Mouse (Mus musculus) embryonic facial prominence, embryonic 13.5 days (tissue): ENCODE results near the gene Tbata. TPM values are rescaled to one million over a fixed set of nuclear protein-coding genes. Genes with fewer than 3 reads are reported as not detected.

Experiments used
- ATAC-seq: fragments of 200-750 bp; cut with Nextera tagmentation; 2 replicates; pipeline ENCODE4 v1.8.0; 2017; ENCODE audit warnings: low read depth; ENCODE audit not compliant: insufficient number of reproducible peaks, insufficient read depth, low FRiP score, low TSS enrichment
- H3K27ac ChIP-seq: fragments of 300-500 bp; sonication (generic); 2 replicates; pipeline ENCODE4 v1.5.1; 2015; ENCODE audit warnings: moderate library complexity, mild to moderate bottlenecking, inconsistent platforms
- H3K27me3 ChIP-seq: fragments of 300-500 bp; sonication (generic); 2 replicates; pipeline ENCODE4 v1.6.1; 2015; ENCODE audit warnings: mild to moderate bottlenecking, inconsistent platforms
- H3K36me3 ChIP-seq: fragments of 300-500 bp; sonication (generic); 2 replicates; pipeline ENCODE4 v1.6.1; 2015; ENCODE audit warnings: mild to moderate bottlenecking, inconsistent platforms
- H3K4me1 ChIP-seq: fragments of 300-500 bp; sonication (generic); 2 replicates; pipeline ENCODE4 v1.6.1; 2015; ENCODE audit warnings: inconsistent platforms
- H3K4me2 ChIP-seq: fragments of 300-500 bp; sonication (generic); 2 replicates; pipeline ENCODE4 v1.6.1; 2015; ENCODE audit warnings: moderate library complexity, mild to moderate bottlenecking, inconsistent platforms
- H3K4me3 ChIP-seq: fragments of 300-500 bp; sonication (generic); 2 replicates; pipeline ENCODE4 v1.5.1; 2015; ENCODE audit warnings: mild to moderate bottlenecking, inconsistent platforms
- H3K9ac ChIP-seq: fragments of 300-500 bp; sonication (generic); 2 replicates; pipeline ENCODE4 v1.6.1; 2015; ENCODE audit warnings: mild to moderate bottlenecking, inconsistent platforms
- H3K9me3 ChIP-seq: fragments of 300-500 bp; sonication (generic); 2 replicates; pipeline ENCODE4 v1.6.1; 2016; ENCODE audit warnings: inconsistent platforms
- WGBS: fragments of 180-500 bp; shearing (Covaris S2); methylation state at CpG from one replicate; pipeline ENCODE4 v1.1.7; 2015; ENCODE audit warnings: mixed read lengths; 5-methylcytosine and 5-hydroxymethylcytosine counted together
- polyA plus RNA-seq: library from polyadenylated mRNA; unstranded; fragments of >200 nt; fragmentation: Nextera tagmentation; extraction: Ambion mirVana; gene quantifications from 2 replicates; pipeline ENCODE4 v1.2.1, GENCODE M21; 2015

Gene Tbata
- polyA plus RNA-seq, 1 experiment from 2014 or later = not detected

DNA sequence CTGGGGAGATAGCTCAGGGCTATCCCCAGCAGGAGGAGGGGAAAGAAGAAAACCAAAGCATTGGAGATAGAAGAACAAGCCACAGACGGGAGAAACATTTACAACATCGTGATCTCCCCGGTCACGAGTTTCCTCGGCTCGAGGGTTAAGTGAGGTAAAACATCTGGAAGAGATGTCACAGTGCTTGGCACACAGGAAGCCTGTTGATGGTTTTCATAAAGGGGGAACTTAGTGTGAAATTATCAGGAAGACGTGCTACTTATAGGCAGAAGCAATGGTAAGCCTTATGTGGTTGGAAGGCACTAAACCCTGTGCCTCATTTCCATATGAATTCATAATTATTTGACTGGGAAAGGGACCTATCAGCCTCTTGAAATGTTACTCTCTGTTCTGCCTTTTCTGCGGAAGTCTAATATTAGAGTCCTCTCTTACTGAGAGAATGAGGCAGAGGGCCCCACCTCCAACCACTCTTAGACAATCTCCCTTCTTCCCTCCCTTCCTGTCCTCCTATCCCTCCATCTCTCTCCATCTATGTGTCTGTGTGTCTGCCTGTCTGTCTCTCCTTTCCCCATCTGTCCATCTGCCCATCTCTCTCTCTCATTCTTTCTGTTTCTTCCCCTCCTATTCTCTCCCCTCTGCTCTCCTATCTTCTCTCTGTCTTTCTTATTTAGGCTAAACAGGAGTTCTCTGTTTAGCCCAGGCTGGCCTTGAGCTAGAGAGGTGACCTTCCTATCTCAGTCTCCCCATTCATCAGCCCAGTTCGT, 4.2 kb upstream of the Tbata start:
- Histone ChIP-seq H3K36me3 (no peaks in the 10 kb centered on the region), H3K4me2 (no peak overlapping the region), H3K27ac (no peak overlapping the region), H3K9me3 (no peaks in the 10 kb centered on the region), H3K4me3 (no peak overlapping the region), H3K9ac (no peak overlapping the region), H3K4me1 (peaks cover 7% of the 10 kb centered on the region; the same call in 1 of the 2 replicates), H3K27me3 (peaks cover 10% of the 10 kb centered on the region)
- WGBS = 29% methylated on average over 9 of the region's 9 CpGs
- ATAC-seq = no peak

DNA sequence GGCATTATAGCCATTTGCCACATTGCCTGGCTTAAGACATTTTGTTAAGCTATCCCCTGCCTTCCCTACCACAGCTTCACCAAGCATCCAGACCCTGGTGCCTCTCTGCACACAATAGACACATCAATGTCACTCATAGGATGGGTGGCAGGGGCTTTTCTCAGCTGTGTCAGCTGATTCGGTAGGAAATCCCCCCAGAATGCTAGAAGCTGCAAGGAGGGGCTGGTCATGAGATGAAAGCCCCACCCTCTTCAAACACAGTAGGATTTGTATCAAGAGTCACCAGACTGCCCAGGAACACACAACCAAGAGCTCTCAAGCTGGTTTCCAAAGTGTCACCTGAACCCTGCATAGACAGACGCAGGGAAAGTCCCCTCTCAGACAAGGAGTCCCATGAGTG, 3.4 kb upstream of the Tbata start:
- Histone ChIP-seq H3K36me3 (no peaks in the 10 kb centered on the region), H3K27me3 (peaks cover 10% of the 10 kb centered on the region), H3K9ac (no peak overlapping the region), H3K9me3 (no peaks in the 10 kb centered on the region), H3K4me2 (no peak overlapping the region), H3K4me3 (no peak overlapping the region), H3K4me1 (peaks cover 7% of the 10 kb centered on the region; the same call in 1 of the 2 replicates), H3K27ac (no peak overlapping the region)
- 54% methylated on average over 2 of the region's 2 CpGs for WGBS
- no peak for ATAC-seq

DNA sequence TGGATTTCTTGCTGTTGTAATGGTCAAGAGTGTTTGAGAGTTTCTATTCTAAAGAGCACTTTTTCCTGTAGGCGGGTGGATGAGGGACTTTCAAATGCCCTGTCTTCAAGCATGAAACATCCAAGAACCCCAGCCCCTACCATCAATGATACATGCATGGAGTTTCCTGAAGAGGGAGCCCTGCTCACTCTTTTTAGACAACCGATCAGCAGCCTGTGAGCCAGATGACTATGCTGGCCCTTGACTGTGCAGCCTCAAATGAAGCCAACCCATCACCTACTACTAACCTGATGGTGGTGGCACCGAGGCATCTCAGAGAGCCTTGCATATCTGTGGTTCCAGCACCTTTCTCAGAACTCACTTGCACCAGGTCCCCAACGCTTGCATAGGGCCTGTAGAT, 742 bp downstream of the Tbata start:
- 74% methylated on average over 4 of the region's 4 CpGs for WGBS
- H3K4me2 ChIP-seq = no peak overlapping the region
- no peaks in the 10 kb centered on the region for H3K9me3 ChIP-seq
- peaks cover 26% of the 10 kb centered on the region for H3K27me3 ChIP-seq
- peaks cover 9% of the 10 kb centered on the region for H3K4me1 ChIP-seq
- H3K27ac ChIP-seq = no peak overlapping the region
- no peaks in the 10 kb centered on the region for H3K36me3 ChIP-seq
- ATAC-seq = no peak
- no peak overlapping the region for H3K9ac ChIP-seq
- H3K4me3 ChIP-seq = no peak overlapping the region

DNA sequence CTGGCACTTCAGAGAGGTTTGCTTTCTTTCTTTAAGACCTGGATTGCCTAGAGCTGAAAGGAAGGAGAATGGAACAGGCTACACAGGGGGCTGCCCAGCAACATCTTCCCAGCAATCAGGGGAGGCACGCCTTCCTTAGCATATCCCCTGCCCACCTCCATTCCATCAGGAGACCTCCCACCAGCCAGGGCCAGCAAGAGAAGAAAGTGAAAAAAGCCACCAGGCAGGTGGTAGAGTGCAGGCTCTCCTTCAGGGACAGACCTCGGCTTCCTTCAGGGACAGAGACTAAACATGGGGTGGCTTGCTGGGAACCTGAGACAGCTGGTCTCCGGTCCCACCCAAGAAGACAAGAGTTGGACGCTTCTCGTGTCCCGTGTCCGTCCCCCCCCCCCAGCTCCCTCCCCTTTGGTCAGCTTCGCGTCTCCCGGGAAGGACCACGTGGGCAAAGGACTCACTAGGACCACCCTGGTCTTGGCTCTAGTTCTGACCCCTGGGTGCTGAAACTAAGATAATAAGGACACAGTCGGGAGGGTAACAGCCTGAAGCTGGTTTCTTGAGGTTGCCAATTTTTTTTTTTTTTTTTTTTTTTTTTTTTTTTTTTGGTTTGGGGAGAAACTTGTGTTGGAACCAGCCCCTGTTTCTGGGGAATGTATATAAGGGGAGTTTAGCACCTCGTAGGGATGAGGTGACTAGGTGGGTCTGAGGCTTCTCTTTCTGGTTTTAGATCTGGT, 3.1 kb downstream of the Tbata start:
- 55% methylated on average over 13 of the region's 13 CpGs for WGBS
- ATAC-seq = no peak
- H3K4me1 ChIP-seq = peaks cover 7% of the 10 kb centered on the region

DNA sequence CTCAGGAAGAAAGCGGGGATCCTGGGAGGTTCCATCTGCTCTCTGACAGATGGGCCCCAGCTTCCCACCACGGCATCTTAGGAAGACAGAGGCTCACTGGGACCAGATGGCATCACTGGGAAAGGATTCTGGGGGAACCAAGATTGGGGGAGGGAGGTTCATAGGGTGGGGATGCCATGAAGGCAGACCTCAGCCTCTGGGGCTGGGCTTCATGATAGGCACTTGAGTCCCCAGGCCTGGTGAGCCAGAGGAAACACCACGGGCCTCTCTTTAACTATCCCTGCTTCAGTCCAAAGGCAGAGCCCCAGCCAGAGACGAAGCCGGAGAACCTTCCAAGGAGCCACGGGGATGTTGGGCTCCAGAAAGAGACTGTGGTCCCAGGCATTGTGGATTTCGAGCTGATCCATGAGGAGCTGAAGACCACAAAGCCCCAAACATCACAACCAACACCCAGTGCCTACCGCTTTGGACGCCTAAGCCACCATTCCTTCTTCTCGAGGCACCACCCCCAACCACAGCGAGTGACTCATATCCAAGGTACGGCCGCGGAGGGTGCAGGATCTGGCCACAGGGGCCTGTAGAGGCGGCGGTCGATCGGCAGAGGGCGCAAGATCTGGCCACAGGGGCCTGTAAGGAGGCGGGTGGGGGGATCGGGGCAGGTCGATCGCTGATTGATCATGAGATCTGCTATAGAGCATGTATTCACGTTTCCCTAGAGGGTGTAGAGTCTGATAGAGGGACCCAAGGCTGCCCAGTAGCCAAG, 3.9 kb downstream of the Tbata start:
- no peak for ATAC-seq

More for the DNA sequence above, 3.1 kb downstream of the Tbata start:
- no peak overlapping the region for H3K4me3 ChIP-seq
- H3K9me3 ChIP-seq = no peaks in the 10 kb centered on the region
- H3K27ac ChIP-seq = no peak overlapping the region
- H3K36me3 ChIP-seq = no peaks in the 10 kb centered on the region
- no peak overlapping the region for H3K4me2 ChIP-seq
- H3K9ac ChIP-seq = no peak overlapping the region
- H3K27me3 ChIP-seq = peaks cover 26% of the 10 kb centered on the region

DNA sequence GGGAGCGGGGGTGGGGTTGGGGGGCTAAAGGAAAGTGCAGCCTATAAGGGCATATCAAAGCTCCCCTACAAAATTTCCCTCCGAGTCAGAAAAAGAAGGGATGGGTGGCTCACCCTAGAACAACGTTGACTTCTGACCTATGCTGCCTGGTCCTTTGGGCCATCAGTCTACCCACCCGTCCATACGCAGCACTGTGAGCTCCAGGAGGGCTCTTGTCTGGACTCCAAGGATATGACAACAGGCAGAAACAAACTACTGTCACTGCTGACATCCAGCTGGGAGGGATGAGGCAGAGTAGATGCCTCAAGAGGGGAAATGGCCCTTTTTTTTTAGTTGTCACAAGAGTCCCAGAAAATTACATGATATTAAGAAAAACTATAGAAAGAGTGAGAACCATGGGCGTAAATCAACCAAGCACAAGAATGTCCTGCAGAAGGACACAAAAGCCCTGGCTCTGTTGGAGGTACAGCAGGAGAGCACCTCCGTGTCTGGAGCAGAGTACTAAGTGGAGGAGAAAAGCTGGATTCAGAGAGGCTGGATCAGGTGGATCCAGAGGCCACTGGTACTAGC, 4.6 kb downstream of the Tbata start:
- peaks cover 7% of the 10 kb centered on the region for H3K4me1 ChIP-seq
- WGBS = 48% methylated on average over 7 of the region's 7 CpGs
- H3K27me3 ChIP-seq = peaks cover 26% of the 10 kb centered on the region
- H3K9ac ChIP-seq = 0 out of 2 replicates have a peak overlapping the region, but pooled peaks have one; percentile 40
- peak overlapping the region; percentile 37 for H3K4me2 ChIP-seq
- H3K9me3 ChIP-seq = no peaks in the 10 kb centered on the region
- no peaks in the 10 kb centered on the region for H3K36me3 ChIP-seq
- H3K27ac ChIP-seq = no peak overlapping the region
- no peak for ATAC-seq
- no peak overlapping the region for H3K4me3 ChIP-seq

More for the DNA sequence above, 3.9 kb downstream of the Tbata start:
- no peaks in the 10 kb centered on the region for H3K9me3 ChIP-seq
- no peak overlapping the region for H3K27ac ChIP-seq
- H3K4me2 ChIP-seq = peak overlapping the region; percentile 37
- peaks cover 26% of the 10 kb centered on the region for H3K27me3 ChIP-seq
- peaks cover 7% of the 10 kb centered on the region for H3K4me1 ChIP-seq
- H3K4me3 ChIP-seq = no peak overlapping the region
- WGBS = 16% methylated on average over 24 of the region's 24 CpGs
- no peaks in the 10 kb centered on the region for H3K36me3 ChIP-seq
- H3K9ac ChIP-seq = 0 out of 2 replicates have a peak overlapping the region, but pooled peaks have one; percentile 40

DNA sequence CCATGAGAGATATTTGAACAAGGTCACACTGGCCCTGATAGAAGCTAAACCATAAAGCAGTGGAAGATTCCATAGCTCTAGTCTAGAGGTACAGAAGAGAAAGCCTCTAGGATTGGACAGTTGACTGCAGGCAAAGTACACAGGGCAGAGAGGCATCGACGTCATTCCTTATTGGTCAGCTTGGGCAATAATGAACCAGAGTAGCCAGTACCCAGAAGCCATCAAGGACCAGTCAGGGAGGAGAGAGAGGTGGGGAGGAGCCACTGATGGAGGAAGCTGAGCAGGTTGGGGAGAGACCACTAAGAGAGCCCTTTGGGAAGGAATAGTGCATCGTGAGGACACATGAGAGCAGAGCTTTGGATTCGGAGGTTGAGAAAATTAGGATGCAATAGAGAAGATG, 6.0 kb downstream of the Tbata start:
- Histone ChIP-seq H3K9ac (no peak overlapping the region), H3K36me3 (no peaks in the 10 kb centered on the region), H3K4me2 (no peak overlapping the region), H3K27ac (no peak overlapping the region), H3K4me3 (no peak overlapping the region), H3K27me3 (peaks cover 20% of the 10 kb centered on the region), H3K4me1 (peaks cover 7% of the 10 kb centered on the region), H3K9me3 (no peaks in the 10 kb centered on the region)
- ATAC-seq = no peak
- WGBS = 85% methylated on average over 4 of the region's 4 CpGs

DNA sequence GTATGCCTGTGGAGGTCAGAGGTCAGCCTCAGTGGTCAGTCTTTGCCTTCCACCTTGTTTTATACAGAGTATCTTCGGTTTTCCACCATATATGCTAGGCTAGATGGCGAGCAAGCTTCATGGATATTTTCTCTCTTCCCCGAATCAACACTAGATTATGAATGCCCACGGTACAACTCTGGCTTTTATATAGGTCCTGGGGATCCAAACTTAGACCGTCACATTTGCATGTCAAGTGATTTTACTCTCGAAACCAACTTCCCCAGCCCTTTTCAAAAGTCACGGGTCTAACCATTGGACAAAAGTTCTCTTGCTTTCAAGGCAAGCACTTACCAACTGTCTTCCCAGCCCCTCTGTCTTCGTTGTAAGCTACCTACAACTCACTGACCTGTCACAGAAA, 6.9 kb downstream of the Tbata start:
- H3K9me3 ChIP-seq = no peaks in the 10 kb centered on the region
- H3K4me3 ChIP-seq = no peak overlapping the region
- H3K9ac ChIP-seq = no peak overlapping the region
- H3K27me3 ChIP-seq = peaks cover 20% of the 10 kb centered on the region
- 91% methylated on average over 8 of the region's 8 CpGs for WGBS
- no peak for ATAC-seq
- peaks cover 7% of the 10 kb centered on the region for H3K4me1 ChIP-seq
- no peak overlapping the region for H3K27ac ChIP-seq
- no peak overlapping the region for H3K4me2 ChIP-seq
- no peaks in the 10 kb centered on the region for H3K36me3 ChIP-seq

DNA sequence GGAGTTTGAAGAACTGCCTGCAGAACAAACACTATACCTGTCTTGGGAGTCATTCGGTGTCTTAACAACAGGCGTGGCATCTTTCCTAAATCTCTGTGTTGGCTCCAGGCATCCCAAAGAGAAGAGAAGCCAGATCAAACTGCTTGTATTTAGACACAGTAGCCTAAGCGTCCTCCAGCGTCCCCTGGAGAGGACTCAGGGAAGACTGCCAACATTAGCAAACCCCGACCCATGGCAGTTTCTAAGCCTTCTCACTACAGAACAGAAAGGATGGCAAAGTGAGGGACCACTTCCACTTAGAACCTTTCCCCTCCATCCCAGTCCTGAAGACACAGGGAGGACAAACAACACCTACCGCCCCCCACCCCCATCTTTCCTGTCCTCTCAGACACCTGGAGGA, 8.2 kb downstream of the Tbata start:
- WGBS = 71% methylated on average over 6 of the region's 6 CpGs
- Histone ChIP-seq H3K9ac (no peak overlapping the region), H3K9me3 (no peaks in the 10 kb centered on the region), H3K36me3 (no peaks in the 10 kb centered on the region), H3K4me1 (peaks cover 7% of the 10 kb centered on the region), H3K4me3 (no peak overlapping the region), H3K4me2 (no peak overlapping the region), H3K27ac (no peak overlapping the region), H3K27me3 (peaks cover 20% of the 10 kb centered on the region)
- no peak for ATAC-seq

DNA sequence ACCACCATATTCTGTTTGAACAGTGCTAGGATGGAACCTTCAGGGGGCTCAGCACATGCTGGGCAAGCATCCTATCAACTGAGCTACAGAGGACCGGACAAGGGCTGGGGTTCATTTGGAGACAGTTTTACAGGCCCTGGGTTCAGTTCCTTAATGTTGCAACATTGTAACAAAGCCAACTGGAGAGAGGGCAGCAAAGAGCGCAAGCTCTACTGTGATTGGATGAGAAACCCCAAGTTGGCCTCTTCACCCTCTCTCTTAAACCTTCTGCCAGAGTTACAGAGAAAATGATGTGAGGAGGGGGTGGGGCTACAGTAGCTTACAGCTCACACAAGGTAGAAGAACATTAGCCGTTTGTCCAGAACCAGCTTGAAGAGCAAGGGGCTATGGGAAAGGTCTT, 15.2 kb downstream of the Tbata start:
- ATAC-seq = no peak
- no peak overlapping the region for H3K27ac ChIP-seq
- H3K27me3 ChIP-seq = no peaks in the 10 kb centered on the region
- H3K9me3 ChIP-seq = no peaks in the 10 kb centered on the region
- H3K4me1 ChIP-seq = 0 out of 2 replicates have a peak, but pooled peaks cover 2% of the 10 kb centered on the region
- WGBS = 76% methylated on average over 3 of the region's 3 CpGs
- no peaks in the 10 kb centered on the region for H3K36me3 ChIP-seq
- no peak overlapping the region for H3K4me2 ChIP-seq
- no peak overlapping the region for H3K4me3 ChIP-seq
- no peak overlapping the region for H3K9ac ChIP-seq

DNA sequence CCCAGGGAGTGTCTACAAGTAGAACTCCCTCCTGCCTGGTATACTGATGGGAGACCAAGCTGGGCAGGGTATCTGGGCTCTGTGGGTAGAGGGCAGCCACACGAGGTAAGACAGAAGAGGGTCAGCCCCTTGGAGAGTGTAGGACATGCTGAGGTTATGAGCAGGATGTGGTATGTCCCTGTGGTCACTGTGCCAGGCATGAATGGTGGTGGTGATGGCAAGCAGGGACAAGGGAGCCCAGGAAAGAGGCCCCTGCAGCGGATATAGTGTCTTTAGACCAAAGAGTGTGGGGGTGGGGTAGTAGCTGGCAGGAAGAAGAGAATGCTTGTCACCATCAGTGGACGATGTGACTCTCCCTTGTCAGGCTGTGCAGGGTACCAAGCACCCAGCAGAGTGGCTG, 16.3 kb downstream of the Tbata start:
- no peak overlapping the region for H3K4me3 ChIP-seq
- 0 out of 2 replicates have a peak, but pooled peaks cover 2% of the 10 kb centered on the region for H3K4me1 ChIP-seq
- H3K27ac ChIP-seq = no peak overlapping the region
- H3K9me3 ChIP-seq = no peaks in the 10 kb centered on the region
- H3K36me3 ChIP-seq = no peaks in the 10 kb centered on the region
- 63% methylated on average over 3 of the region's 3 CpGs for WGBS
- no peak overlapping the region for H3K4me2 ChIP-seq
- ATAC-seq = no peak
- H3K27me3 ChIP-seq = no peaks in the 10 kb centered on the region
- no peak overlapping the region for H3K9ac ChIP-seq
